Mouse (Mus musculus) cortical plate, adult 2 months (tissue): ENCODE data around the gene Lrrc20. TPM values are rescaled to one million over a fixed set of nuclear protein-coding genes. Genes with fewer than 3 reads are reported as not detected.

Experiments used
- H3K27ac ChIP-seq: fragments of 200-500 bp; 2 replicates; pipeline ENCODE4 v1.5.1; 2012; ENCODE audit warnings: low read length, control low read depth, inconsistent platforms; ENCODE audit not compliant: insufficient read depth
- H3K4me1 ChIP-seq: fragments of 200-500 bp; 2 replicates; pipeline ENCODE4 v1.6.1; 2011; ENCODE audit warnings: low read length; ENCODE audit not compliant: control insufficient read depth, insufficient read depth
- H3K4me3 ChIP-seq: fragments of 200-500 bp; 2 replicates; pipeline ENCODE4 v1.5.1; 2011; ENCODE audit warnings: mild to moderate bottlenecking, low read length, control low read depth; ENCODE audit not compliant: insufficient read depth
- CTCF ChIP-seq: fragments of 200-500 bp; IDR thresholded peaks from 2 replicates; pipeline ENCODE4 v1.5.1; 2011; ENCODE audit warnings: mild to moderate bottlenecking, control low read depth, low read length; ENCODE audit not compliant: insufficient read depth; ENCODE audit errors: extremely low read depth
- POLR2A ChIP-seq: fragments of 200-500 bp; IDR thresholded peaks from 2 replicates; pipeline ENCODE4 v1.6.1; 2011; ENCODE audit warnings: mild to moderate bottlenecking, low read length, control low read depth; ENCODE audit not compliant: insufficient read depth; ENCODE audit errors: extremely low read depth
- polyA plus RNA-seq: library from polyadenylated mRNA; depleted of rRNA; stranded (reverse); fragments of >200 nt; gene quantifications from 2 replicates; pipeline ENCODE4 v1.2.3, GENCODE M21; 2012

The Lrrc20 gene
- polyA plus RNA-seq, 1 experiment: 22.8 TPM

DNA sequence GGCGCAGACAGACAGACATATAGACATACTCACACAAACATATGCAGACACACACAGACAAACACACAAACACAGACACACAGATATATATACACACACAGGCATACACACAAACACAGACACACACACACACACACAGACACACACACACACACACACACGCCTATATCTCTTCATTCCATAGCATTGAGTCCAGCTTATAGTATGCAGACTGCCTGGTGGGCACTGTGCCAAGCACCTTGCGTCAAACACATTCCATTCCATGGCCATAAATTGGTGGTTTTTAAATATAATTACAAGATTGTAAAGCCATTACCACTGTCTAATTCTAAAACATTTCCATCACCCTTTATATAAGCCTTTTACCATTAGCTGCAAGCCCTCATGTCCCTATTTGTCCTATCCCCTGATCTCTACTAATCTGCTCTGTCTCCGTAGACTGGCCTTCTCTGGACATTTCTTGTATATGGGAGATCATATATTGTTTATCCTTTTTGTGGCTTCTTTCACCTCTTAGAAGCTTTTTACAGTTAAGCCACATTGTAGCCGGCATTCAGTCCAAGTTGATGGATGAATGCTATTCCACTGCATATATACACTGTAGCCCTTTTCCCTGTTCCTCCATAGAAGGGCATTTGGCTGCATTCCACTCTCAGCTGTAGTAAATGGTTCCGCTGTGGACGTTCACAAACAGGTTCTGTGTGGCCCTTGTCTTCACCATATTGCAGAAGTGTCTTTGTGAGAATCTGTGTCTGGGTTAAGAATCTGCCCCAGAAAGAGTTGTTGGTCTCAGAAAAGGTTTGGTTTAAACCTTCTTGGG is 31.0 kb downstream of the Lrrc20 start:
- Histone ChIP-seq H3K4me1 (no peaks in the 10 kb centered on the region), H3K27ac (no peak overlapping the region), H3K4me3 (no peak overlapping the region)
- TF ChIP-seq POLR2A (no peak), CTCF (no peak)

DNA sequence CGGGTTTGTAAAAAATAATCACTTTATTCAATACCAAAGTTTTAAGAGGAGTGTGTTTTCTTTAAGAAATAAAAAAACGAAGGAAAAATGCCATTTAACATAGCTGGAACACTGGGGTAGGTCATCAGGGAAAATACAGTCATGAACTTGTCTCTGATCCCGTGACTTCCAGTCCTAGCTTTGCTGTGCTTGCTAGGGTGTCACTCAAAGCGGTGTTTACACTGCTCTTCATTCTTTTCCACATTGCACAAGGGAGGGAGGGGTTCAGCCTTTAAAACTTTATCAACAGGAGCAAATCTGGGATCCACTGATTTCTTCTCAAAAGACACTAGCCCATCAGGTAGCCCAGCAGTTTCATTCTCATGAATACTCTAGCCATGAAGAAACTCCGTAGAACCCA is 34.3 kb downstream of the Lrrc20 start:
- no peak overlapping the region for H3K4me3 ChIP-seq
- no peak overlapping the region for H3K27ac ChIP-seq
- H3K4me1 ChIP-seq: no peaks in the 10 kb centered on the region
- TF ChIP-seq POLR2A (no peak), CTCF (no peak)

DNA sequence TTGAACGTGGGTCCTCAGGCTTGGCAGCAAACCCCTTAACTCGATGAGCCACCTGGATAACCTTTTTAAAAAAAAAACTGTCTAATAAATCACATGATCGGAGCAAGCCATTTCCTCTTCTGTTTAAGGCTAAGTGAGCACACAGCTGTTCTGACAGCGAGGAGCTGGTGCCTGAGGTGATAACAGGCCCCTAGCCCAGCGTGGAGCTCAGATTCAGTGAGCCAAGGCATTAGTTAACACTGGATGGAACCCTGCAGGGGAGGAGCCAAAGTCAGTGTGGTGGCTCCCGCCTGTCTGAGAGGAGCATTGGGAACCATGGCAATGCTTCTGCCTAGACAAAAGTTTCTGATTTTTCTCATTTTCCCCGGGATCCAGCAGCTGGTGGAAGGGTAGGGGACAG is 35.2 kb downstream of the Lrrc20 start:
- H3K4me3 ChIP-seq: no peak overlapping the region
- no peak overlapping the region for H3K27ac ChIP-seq
- no peaks in the 10 kb centered on the region for H3K4me1 ChIP-seq
- TF ChIP-seq CTCF (no peak), POLR2A (no peak)

DNA sequence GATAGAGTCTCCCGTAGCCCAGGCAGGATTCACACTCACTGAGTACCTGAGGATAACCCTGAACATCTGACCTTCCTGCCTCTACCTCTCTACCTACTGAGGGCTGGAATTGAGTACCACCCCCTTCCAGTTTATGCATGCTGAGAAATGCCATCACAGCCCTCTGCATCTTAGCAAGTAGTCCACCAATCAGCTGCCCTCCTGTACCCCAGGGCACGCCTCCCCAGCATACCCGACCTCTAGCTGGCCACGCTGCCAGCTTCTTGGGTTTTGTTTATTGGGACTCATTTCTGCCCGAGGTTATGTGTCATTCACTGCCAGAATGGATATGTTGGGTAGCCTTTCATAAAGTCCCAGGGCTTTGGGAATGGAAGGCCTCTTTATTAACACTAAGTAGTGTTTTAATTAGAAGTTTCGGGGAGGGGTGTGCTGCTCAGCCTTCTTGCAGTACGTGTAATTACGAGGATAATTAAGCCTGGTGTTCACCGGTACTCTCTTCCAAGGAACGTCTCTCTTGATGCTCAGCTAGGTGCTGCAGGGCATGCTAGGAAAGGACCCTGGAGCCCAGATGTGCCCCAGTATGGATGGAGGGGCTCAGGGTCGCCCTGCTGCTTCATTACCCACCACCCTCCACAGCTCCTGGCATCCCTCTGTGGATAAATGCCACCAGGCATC is 36.8 kb downstream of the Lrrc20 start:
- TF ChIP-seq CTCF: no peak
- TF ChIP-seq POLR2A: no peak
- Histone ChIP-seq H3K27ac (no peak overlapping the region), H3K4me3 (no peak overlapping the region), H3K4me1 (no peaks in the 10 kb centered on the region)

DNA sequence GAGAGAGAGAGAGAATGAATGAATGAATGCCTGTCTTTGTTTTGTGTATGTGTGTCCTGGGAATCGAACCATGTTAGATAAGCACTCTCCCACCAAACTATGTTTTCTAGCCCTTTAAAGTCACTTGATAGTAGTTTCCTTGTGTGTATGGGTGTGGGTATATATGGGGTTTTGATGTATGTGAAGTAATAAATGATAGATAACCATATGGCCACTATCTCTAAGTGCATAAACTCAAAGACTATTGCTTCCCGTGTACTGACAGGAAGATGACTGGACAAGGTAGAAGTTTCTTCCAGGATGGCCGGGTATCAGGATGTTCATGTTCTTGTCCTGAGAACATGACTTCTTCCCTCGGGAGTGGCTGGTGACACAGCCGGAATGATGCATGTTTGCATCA is 41.3 kb downstream of the Lrrc20 start:
- TF ChIP-seq POLR2A (no peak), CTCF (no peak)
- no peak overlapping the region for H3K4me3 ChIP-seq

DNA sequence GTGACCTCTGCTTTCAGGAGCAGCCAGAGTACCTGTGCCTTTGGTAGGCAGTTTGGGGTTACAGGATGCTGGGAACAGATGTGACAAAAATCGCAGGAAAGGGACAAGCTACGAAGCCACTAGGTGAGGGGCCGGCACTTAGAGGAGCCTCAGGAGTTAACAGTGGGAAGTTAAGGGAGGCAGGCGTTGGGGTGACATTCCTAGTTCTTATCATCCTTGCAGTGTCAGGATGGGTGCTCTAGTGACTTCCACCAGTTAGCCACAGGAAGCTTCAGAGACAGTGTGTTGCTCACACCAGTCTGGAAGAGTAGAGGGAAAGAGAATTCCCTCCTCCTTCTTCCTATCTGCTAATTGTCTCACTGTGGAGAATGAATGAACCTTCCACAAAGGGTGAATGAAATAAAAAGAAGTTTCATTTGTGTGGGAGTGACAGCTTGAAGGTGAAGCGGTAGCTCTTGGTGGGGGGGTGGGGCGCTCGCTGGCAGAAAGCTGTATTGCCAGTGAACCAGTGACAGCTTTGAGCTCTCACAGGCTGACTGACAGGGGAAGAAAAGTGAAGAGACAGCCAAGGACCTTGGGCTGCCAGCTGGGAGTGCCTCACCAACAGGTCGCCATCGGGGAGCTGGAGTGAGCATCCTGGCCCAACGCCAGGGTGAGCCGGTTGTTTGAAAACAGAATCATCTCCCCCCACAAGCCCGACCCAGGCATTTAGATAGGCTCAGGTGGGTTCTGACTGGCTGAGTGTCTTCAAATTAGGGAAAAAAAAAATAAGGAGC is 41.9 kb downstream of the Lrrc20 start:
- TF ChIP-seq POLR2A (no peak), CTCF (no peak)
- Histone ChIP-seq H3K27ac (no peak overlapping the region), H3K4me3 (no peak overlapping the region), H3K4me1 (peaks cover 2% of the 10 kb centered on the region; the same call in 1 of the 2 replicates)

More for the DNA sequence above, 41.3 kb downstream of the Lrrc20 start:
- Histone ChIP-seq H3K4me1 (peaks cover 2% of the 10 kb centered on the region; the same call in 1 of the 2 replicates), H3K27ac (no peak overlapping the region)

DNA sequence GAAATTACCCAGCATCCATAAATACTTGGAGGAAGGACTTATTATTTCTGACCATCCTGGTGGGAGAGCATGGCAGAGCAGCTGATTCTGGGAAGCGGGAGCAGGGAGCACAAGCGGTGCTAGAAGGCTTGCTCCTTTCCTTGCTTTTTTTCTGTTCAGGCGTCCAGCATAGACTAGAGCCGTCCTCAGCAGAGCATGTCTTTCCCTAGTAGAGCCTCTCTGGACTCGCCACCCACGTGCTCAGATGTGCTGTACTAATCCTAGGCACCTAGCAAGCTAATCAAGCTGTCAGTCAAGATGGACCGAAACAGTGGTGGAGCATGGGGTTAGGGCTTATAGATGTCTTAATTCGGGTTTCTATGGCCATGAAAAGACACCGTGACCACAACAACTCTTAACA is 42.7 kb downstream of the Lrrc20 start:
- Histone ChIP-seq H3K4me1 (peaks cover 2% of the 10 kb centered on the region; the same call in 1 of the 2 replicates), H3K4me3 (no peak overlapping the region), H3K27ac (no peak overlapping the region)
- TF ChIP-seq POLR2A (no peak), CTCF (no peak)

DNA sequence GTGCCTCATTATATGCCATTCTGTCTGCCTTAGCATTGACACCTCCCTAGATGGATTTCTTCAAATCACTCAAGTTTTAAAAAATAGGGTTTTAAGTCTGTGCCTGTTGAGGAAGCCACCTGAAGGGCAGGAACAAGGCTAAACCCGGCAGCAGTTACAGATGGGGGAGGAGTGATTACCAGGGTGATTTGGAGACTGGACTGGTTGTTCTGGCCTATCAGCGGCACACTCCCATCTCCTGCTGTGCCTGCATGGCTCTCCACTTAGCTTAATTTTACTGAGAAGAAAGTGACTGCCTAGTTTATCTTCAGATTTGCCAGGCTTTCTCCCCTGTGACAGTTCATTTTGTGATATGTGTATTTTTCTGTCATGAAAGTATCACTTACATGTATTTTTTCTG is 43.9 kb downstream of the Lrrc20 start:
- TF ChIP-seq POLR2A (no peak), CTCF (no peak)
- H3K4me1 ChIP-seq: peaks cover 2% of the 10 kb centered on the region; the same call in 1 of the 2 replicates
- H3K4me3 ChIP-seq: no peak overlapping the region
- H3K27ac ChIP-seq: no peak overlapping the region

DNA sequence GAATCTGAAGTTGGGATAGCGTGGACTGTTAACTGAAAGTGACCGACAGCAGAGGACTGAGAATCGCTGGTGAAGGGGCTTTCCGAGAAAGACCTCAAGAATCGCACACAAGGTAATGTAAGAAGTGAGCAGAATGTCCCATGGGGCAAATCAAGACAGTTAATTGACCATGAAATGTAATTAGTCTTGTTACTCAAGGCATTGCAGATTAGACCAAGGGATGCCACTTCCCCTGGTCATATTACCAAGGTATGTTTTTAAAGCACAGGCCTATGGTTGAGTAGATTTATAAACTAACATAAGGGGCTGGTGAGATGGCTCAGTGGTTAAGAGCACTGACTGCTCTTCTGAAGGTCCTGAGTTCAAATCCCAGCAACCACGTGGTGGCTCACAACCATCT is 45.1 kb downstream of the Lrrc20 start:
- Histone ChIP-seq H3K27ac (no peak overlapping the region), H3K4me1 (peaks cover 2% of the 10 kb centered on the region; the same call in 1 of the 2 replicates), H3K4me3 (no peak overlapping the region)
- TF ChIP-seq CTCF (no peak), POLR2A (no peak)
